Mouse (Mus musculus) telencephalon, adult 2 months (tissue): ENCODE measurements around the gene Papss1.

Experiments
- DNase-seq: peaks from one replicate; pipeline ENCODE4 v3.0.0-alpha.2; 2011; ENCODE audit warnings: low read depth, low spot score

Gene Papss1

DNA sequence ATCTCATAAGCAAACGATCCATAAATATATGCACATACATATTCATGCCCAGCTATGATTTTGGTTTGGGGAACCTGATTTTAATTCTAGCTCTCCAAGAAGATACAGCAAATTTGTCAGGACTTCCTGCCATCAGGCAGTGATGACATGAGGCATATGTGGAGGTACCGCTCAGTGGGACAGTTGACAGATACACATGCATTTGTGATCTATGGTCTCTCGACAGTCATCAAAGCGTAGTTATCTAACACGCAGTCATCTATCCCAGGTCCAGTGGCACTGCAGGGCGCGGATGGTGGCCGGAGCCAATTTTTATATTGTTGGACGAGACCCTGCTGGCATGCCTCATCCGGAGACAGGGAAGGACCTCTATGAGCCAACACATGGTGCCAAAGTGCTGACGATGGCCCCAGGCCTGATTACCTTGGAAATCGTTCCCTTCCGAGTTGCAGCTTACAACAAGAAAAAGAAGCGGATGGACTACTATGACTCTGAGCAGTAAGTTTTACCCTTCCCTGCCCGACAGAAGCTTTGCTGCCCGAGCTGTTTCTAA lies 66.8 kb downstream of the Papss1 start:
- no peak for DNase-seq

DNA sequence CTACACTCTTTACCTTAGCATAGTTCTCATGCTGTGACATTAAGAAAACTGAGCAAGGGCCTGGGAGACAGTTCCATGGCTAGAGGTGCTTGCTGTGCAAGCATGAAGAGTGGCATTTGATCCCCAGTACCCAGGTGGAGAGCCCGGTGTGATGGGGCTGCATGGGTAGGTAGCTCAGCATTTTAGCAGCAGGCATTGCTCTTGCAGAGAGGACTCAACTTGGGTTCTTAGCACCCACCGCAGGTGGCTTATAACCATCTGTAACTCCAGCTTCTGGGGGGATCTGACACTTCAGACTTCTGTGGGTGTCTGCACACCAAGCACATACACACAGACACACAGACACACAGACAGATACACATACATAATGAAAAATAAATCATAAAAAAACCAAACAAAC lies 69.5 kb downstream of the Papss1 start:
- DNase-seq = no peak

DNA sequence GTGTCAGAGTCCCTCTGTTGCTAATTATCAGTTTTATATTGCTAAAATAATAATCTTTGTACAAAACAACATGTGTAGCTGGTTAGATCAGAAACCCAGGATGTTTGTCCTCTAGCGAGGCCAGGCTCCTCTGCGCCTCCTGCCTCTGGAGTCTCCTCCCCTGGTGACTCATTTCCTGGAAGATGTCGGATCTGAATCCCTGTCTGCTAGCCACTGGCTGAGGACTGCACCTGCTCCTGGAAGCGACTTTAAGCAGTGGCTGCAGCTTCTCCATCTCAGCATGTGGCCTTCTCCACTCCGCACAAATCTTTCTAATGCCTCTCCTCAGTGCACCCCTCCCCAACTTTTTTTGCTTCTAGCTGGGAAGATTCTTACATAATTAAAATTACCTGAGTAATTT lies 71.6 kb downstream of the Papss1 start:
- DNase-seq = no peak

DNA sequence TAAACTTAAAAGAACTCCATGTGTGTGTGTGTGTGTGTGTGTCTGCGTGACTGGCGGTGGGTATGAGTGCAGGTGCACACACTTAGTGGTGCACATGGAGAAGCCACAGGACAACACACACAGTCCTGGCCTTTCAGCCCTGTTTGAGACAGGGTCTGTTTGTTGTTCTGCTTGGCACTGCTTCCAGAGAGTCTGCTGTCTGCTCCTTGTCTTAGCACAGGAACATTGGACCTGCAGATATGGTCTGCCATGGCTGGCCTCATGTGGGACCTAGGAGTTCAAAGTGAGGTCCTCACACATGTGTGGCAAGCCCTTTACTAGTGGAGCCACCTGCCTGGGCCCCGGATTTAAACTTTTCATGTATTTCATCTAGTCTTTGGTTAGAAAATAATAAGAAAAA lies 72.4 kb downstream of the Papss1 start:
- DNase-seq = no peak

DNA sequence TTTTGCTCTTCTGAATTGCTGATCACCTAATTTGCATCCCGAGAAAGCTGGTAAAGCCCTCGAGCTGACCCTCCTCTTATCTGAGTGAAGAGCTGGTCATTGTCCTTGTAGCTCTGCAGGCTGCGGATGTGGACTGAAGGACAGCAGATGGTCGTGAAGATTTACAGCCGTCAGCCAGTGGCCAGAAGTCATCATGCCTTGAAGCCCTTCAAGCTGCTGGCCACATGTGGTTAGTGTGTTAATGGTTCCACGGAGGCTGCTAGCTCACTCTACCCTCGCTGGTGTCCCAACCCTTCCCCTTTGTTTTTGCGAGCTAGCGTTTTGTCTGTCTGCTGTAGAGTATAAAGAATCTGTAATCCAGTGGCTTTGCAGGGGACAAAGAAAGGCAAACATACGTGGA lies 73.1 kb downstream of the Papss1 start:
- DNase-seq = no peak

DNA sequence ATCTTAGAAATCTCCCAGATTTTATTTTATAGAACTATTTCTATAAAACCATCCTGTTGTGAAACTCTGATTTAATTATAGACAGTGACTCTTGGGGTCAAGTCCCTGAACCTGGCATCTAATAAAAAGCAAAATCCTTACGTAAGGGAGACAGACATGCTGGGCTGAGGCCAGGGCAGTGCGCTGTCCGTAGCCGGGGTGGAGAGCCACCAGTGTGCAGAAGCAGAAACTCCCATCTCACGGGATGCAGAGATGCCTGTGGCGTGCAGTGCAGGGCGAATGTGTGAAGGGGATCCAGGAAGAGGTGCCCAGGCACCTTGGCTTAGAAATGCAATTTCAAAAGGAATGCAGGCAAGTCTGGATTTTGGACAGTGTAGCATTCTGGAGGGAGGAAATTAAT lies 73.6 kb downstream of the Papss1 start:
- no peak for DNase-seq

DNA sequence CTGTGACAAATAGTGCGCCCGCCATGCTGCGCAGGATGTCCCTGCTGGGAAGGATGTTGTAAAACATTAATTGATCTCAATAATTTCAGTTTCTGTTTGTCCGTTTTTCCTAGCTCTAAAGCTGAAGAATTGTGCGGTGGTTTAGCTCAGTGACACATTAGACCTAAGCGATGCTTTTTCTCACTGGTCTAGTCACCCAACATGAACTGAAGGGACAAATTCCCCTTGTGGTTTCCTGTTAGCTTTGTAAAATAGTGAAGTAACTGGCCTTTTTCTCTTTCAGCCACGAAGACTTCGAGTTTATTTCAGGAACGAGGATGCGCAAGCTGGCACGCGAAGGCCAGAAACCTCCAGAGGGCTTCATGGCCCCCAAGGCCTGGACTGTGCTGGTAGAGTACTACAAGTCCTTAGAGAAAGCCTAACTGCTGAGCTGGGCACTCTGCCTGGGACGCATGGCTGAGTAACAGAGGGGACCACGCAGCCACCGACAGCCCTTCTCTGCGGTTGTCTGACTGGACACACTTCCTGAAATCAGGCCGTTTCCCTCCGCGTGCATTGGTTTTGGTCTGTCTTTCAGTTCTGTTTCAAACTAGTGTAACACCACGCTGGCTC lies 78.2 kb downstream of the Papss1 start:
- DNase-seq = peak; percentile 40

DNA sequence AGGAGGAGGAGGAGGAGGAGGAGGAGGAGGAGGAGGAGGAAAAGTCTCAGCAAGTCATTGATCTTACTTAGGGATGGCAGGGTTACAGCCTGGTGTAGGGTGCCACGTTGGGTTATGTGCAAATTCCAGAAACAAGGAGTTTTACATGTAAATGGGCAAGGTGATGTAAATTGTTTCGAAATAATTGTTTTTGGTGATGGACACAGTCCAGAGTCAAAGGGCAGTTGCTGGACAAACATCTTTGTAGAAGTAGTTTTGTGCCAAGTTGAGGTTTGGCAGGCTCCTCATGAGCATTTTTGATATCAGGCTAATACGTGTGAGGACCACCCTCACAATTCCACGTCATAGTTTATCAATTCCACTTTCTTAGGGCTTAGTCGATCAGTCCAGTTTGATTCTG lies 80.6 kb downstream of the Papss1 start:
- no peak for DNase-seq

DNA sequence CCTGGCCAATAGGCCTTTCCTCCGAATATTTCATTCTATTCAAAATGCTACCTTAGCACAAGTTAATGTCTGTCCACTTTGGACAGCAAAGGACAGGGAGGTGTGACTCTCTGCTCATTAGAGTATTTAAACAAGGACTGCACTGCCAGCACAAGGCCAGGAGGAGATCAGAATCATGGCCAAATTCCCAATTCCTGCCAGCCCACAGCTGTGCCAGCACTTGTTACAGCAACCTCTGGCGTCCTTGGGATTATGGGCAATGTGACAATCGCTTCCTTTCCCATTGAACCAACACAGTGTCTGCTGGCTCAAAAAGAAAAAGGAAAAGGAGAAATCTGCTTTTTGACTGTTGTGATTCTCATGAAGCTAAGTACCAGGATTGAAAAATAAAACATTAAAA lies 89.8 kb downstream of the Papss1 start:
- DNase-seq = no peak

DNA sequence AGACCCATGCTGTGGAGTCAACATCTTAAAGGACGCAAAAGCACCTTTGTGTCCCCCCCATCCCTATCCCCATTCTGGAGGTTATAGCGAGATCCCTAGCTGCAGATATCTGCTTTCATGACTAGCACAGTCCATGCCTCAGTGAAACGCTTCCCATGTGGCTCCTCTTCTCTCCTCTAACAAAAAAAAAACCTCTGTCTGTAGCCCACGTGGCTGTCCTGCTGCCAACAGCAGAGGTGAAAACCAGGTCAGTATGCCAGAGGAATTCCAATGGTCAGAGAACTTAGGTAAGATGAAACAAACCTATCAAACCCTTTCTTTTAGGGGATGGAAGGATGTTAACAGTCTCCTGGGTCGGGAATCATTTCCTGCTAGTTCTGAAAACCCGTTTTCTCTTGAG lies 91.5 kb downstream of the Papss1 start:
- no peak for DNase-seq

DNA sequence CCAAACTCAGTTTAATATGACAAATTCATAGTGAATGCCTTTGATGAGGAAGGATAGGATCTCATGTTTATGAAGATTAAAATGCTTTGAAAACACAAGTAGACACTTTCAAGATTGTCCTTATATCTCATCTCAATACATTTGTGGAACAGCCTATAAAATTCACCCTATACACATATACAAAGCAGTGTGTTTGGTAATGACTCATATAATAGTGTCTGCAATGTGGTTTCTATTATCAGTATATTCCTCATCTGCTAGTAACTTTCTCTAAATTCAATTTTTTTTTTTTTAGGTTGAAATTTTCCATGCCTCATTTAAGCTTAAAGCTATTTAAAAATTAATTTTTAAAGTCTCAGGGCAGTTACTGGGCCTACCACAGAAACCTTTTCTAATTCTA lies 95.6 kb downstream of the Papss1 start:
- DNase-seq = no peak

DNA sequence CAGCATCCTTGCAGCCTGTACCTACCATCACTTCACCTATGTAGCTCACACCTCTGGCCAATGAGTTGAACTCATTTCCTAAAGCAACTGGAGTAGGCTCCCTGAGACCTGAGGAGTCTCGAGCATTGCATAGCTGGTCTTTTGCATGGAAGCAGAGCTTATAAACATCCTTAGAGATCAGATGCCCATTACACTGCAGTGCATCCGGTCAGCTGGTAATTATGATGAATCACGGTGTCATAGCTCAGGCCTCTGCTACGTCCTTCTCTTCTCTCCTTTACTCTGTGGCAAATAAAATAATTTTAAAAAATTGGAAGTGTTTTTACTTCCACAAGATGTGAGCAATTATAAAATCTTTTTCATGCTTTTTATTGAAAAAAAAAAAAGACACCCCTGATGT lies 96.1 kb downstream of the Papss1 start:
- DNase-seq = no peak

DNA sequence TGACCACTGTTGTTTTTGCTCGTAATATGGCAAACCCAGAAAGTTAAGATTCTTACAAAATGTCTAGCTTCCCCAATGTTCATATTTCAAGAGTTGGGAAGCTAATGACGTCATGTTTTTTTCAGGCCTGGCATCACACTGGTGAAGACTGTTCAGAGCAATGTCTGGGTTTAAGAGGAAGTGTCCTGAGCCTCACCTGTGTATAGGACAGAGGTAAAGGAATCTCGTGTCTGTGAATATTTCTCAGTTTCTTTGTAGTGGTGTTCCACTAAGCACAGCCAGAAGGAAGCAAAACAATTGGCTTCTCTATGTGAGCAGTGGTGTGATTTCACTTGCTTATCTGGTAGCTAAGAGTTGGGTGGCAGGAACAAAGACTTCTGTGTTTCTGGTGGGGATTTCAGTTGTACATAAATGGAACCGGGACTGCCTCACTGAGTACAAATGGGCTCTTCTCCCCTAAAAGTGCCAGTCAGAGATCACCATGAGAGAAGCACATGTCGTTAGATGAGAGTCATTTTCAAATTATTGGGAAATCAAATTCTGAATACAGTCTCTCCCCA lies 98.1 kb downstream of the Papss1 start:
- peak; percentile 69 for DNase-seq

DNA sequence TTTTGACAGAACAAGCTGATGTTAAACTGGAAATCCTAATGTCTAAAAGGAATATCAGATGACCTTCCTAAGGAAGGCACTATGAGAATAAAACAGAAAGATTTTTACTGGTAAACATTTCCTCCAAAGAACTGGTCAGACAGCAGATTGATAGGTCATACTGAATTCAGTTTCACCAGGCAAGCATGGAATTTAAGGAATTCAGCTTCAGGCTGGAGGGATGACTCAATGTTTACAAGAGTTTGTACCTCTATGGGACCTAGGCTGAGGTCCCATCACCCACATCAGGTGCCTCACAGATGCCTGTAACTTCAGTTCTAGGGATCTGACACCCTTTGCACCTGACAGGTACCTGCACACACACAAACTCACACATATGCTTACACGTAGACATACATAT lies 105.3 kb downstream of the Papss1 start:
- DNase-seq = no peak

DNA sequence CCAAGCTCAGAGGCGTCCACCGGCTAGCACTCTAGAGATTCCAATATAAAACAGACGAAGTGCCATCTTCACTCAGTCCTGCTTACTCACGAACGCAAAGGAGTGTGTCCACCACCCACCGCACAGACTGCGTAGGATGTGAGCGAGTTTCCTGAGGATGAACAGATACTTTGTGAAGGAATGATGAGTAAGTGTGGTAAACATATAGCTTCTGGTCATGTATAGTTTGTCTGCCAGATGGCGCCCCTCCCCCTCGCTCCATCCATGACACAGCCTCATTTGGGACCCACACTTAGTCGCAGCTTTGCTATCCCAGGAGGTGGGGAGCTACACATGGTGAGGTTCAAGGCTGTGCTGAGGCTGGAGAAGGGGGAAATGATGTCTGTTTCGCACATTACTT lies 121.5 kb downstream of the Papss1 start:
- DNase-seq = peak; percentile 77

DNA sequence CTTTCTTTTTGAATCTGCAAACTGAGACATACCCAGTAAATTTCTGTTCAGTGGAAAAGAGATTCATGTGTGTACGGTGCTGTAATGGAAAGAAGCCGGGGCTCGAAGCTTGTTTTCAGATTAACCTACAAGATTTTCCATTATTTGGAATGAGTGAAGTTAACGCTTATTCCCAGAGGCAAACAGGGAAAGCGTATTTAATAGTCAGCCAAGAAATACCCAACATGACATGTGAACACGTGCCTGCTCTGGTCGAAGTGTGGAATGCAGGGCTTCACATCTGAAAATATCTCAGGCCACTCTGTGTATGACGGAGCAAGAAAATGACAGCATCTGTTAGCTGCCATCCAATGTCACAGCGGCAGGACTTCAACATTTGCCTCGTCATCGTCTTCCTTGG lies 125.4 kb downstream of the Papss1 start:
- DNase-seq = no peak

DNA sequence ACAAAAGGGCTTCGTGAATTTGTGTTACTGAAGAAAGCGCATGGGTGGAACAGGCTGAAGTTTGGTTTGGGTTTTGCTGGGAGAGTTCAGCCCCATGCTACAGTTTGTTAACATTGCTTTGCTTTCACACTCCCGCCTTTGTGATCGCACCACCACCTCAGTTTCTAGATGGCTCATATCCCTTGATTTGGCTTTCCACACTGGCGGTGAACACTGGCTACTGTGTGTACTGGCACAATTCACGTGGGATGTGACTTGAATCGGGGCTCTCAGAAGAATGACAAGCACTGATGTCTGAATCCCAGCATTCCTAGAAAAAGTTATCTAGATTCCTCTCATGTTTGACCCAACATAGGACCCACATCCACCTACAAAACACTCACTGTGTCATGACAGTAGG lies 126.0 kb downstream of the Papss1 start:
- DNase-seq = peak; percentile 16

DNA sequence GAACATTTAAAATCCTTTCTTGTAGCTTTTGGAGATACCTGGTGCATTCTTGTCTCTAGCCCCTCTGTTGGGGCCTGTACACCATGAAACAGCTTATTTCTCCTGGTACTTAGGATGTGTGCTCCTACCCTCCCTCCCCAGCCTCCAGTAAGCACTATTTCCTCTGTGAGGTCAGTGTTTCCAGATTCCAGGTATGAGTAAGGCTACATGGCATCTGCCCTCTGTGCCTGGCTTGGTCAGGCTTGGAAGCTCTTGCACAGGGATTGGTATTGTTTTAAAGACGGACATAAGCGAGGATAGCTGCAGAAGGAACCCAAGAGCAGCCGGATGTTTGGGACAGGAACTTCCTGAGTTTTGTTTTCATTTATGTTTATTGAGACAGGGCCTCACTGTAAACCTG lies 126.6 kb downstream of the Papss1 start:
- DNase-seq = no peak
